Mouse (Mus musculus) bone marrow macrophage, adult 2 months (primary cell): ENCODE measurements at regions not wholly inside any gene's neighbourhood (a gene's known extent, or its start where the extent isn't known, plus 50 kb on each side); places are given as distances from the start of the nearest gene placed in this dataset.

Source experiments
- H3K27ac ChIP-seq: 2 replicates; pipeline ENCODE4 v1.5.1; 2012; ENCODE audit warnings: low read depth, low read length; ENCODE audit not compliant: insufficient read depth
- H3K4me1 ChIP-seq: 2 replicates; pipeline ENCODE4 v1.6.1; 2012; ENCODE audit warnings: low read length; ENCODE audit not compliant: control insufficient read depth, insufficient read depth
- H3K4me3 ChIP-seq: 2 replicates; pipeline ENCODE4 v1.5.1; 2012; ENCODE audit warnings: mild to moderate bottlenecking, low read length, moderate library complexity; ENCODE audit not compliant: insufficient read depth
- CTCF ChIP-seq: IDR thresholded peaks from 2 replicates; pipeline ENCODE4 v1.5.1; 2012; ENCODE audit warnings: low read depth, mild to moderate bottlenecking, low read length, moderate library complexity
- POLR2A ChIP-seq: IDR thresholded peaks from 2 replicates; pipeline ENCODE4 v1.6.1; 2012; ENCODE audit warnings: mild to moderate bottlenecking, low read depth, low read length, borderline replicate concordance

- Histone ChIP-seq H3K4me1 (no peaks in the 10 kb centered on the region), H3K4me3 (no peak overlapping the region), H3K27ac (no peak overlapping the region)
- no peak for TF ChIP-seq CTCF
- TF ChIP-seq POLR2A = no peak
These were observed 716.7 kb downstream of the Hace1 start for GRCm38 (mm10) chr10:46294290-46294689.

GRCm38 (mm10) chr10:46298352-46298751, 720.7 kb downstream of the Hace1 start:
- Histone ChIP-seq H3K4me1 (no peaks in the 10 kb centered on the region), H3K27ac (no peak overlapping the region), H3K4me3 (no peak overlapping the region)
- TF ChIP-seq CTCF = no peak
- TF ChIP-seq POLR2A = no peak

- Histone ChIP-seq H3K27ac (no peak overlapping the region), H3K4me3 (no peak overlapping the region), H3K4me1 (no peaks in the 10 kb centered on the region)
- TF ChIP-seq CTCF = no peak
- TF ChIP-seq POLR2A = no peak
These were observed 721.9 kb downstream of the Hace1 start for GRCm38 (mm10) chr10:46299521-46299920.

DNA sequence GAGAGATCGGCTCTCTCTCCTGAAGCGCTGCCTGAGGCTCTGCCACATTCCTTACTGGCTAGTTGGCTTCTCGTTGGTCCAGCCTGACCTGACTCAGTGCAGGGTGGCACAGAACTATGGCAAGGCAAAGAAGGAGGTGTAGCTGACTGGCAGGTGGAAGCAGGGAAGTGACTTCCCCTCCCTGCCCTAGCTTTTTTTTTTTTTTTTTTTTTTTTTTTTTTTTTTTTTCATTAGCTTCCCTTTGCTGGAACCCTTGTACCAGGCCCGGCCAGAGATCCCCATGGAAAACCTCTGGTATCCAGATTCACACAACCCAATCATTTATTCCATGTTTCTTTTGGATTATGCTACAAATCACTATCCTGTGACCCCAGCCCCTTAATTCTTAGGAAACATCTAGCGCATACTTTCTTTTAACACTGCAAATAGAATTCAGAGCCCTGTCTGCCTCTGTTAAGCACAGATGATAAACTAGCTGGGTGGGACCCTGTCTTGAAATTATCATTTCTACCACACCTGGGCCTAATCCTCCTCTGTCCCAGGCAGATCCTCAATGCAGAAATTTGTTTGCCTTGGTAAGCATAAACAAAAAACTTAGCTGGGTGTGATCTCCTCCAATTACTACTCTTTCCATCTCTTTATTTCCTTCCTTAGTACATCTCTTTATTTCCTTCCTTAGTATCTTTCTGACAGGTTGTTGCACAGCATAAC, 742.9 kb downstream of the Hace1 start:
- TF ChIP-seq POLR2A (no peak), CTCF (no peak)
- no peaks in the 10 kb centered on the region for H3K4me1 ChIP-seq
- no peak overlapping the region for H3K27ac ChIP-seq
- no peak overlapping the region for H3K4me3 ChIP-seq

GRCm38 (mm10) chr10:46321040-46321439, 743.4 kb downstream of the Hace1 start:
- H3K27ac ChIP-seq = no peak overlapping the region
- H3K4me1 ChIP-seq = no peaks in the 10 kb centered on the region
- no peak overlapping the region for H3K4me3 ChIP-seq
- no peak for TF ChIP-seq CTCF
- TF ChIP-seq POLR2A = no peak

DNA sequence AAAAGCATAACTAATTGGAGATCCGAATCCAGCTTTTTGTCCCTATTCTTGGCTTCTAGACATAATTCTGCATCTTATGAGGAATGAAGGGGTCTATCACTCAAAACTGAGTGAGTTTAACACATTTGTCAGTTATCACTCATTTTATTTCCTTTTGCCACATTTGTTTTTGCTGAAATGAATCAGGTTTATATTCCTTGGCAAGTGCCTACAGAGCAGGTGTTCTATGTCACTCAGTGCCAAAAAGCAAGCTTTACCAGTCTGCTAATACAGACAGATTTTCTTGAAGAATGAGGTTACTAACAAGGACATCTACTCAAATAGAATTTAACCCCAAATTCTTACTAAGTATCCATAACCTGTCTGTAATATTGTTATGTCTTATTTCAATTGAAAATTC, 751.4 kb downstream of the Hace1 start:
- H3K4me1 ChIP-seq = no peaks in the 10 kb centered on the region
- H3K4me3 ChIP-seq = no peak overlapping the region
- no peak overlapping the region for H3K27ac ChIP-seq
- TF ChIP-seq CTCF = no peak
- no peak for TF ChIP-seq POLR2A

GRCm38 (mm10) chr10:46331599-46332283, 754.1 kb downstream of the Hace1 start:
- TF ChIP-seq POLR2A = no peak
- no peak for TF ChIP-seq CTCF
- no peaks in the 10 kb centered on the region for H3K4me1 ChIP-seq
- no peak overlapping the region for H3K27ac ChIP-seq
- H3K4me3 ChIP-seq = no peak overlapping the region

DNA sequence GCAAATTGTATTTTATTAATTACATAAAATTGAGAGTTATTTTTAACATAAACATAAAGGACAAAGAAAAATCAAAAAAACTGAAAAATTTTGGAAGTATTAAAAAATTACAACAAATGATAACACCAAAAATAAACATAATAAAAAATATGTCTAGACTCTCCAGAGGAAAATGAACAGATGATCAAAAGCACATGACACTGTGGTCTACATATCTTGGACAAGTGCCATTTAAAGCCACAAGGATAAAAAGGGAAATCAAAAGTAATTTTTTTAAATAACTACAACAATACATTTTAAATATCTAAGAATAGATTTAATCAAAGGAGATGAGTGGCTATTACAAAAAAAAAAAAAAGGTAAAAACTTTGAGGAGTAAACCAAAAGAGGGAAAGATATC, 755.6 kb downstream of the Hace1 start:
- TF ChIP-seq CTCF = no peak
- TF ChIP-seq POLR2A = no peak
- no peaks in the 10 kb centered on the region for H3K4me1 ChIP-seq

DNA sequence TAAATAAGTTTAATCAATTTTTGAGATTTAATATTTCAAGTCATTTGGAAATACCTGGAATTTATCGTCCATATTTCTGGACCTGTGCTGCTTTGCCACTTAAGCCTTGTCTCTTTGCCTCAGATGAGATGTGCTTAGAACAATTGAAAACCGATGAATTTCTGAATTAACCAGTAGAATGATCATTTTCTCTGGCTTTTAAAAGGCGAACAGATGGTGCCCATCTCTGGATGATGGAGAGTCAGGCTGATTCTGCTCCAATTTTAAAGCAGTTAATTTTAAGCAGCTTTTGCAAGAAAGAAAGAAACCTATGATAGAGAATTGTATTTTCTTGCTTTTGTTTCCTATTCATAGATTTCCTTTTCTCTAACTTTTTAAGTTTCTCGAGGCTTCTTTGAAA, 767.7 kb downstream of the Hace1 start:
- no peaks in the 10 kb centered on the region for H3K4me1 ChIP-seq
- H3K4me3 ChIP-seq = no peak overlapping the region
- no peak overlapping the region for H3K27ac ChIP-seq
- no peak for TF ChIP-seq POLR2A
- no peak for TF ChIP-seq CTCF

More for the DNA sequence above, 755.6 kb downstream of the Hace1 start:
- Histone ChIP-seq H3K4me3 (no peak overlapping the region), H3K27ac (no peak overlapping the region)

- Histone ChIP-seq H3K27ac (no peak overlapping the region), H3K4me3 (no peak overlapping the region), H3K4me1 (no peaks in the 10 kb centered on the region)
- TF ChIP-seq CTCF (no peak), POLR2A (no peak)
These were observed 772.0 kb downstream of the Hace1 start for GRCm38 (mm10) chr10:46349613-46350012.

GRCm38 (mm10) chr10:46350196-46350595, 772.6 kb downstream of the Hace1 start:
- no peak overlapping the region for H3K4me3 ChIP-seq
- TF ChIP-seq CTCF (no peak), POLR2A (no peak)
- no peaks in the 10 kb centered on the region for H3K4me1 ChIP-seq
- no peak overlapping the region for H3K27ac ChIP-seq

- H3K4me1 ChIP-seq = no peaks in the 10 kb centered on the region
- no peak overlapping the region for H3K27ac ChIP-seq
- TF ChIP-seq POLR2A (no peak), CTCF (no peak)
- no peak overlapping the region for H3K4me3 ChIP-seq
These were observed 779.1 kb downstream of the Hace1 start for GRCm38 (mm10) chr10:46356775-46357174.
